Mouse (Mus musculus) neural tube, embryonic 13.5 days (tissue): Measurements from ENCODE around the gene Parl. TPM values are rescaled to one million over a fixed set of nuclear protein-coding genes. Genes with fewer than 3 reads are reported as not detected.

Source experiments
- polyA plus RNA-seq: library from polyadenylated mRNA; unstranded; fragments of >200 nt; fragmentation: Nextera tagmentation; extraction: Ambion mirVana; gene quantifications from 2 replicates; pipeline ENCODE4 v1.2.1, GENCODE M21; 2015

Gene Parl
- polyA plus RNA-seq, 1 experiment from 2014 or later = 77.5 TPM

Other genes with a start within 250 kb of the Parl start
- gene Klhl24, start 204.8 kb downstream of the Parl start, polyA plus RNA-seq = 51.7 and 57.8 TPM in 2 replicates
- 24.5 and 25.7 TPM in 2 replicates for gene Yeats2, start 161.3 kb downstream of the Parl start, polyA plus RNA-seq
- gene Map6d1, start 61.0 kb downstream of the Parl start, polyA plus RNA-seq = 3.9 and 4.4 TPM in 2 replicates
- gene Cyp2ab1, start 23.0 kb upstream of the Parl start, polyA plus RNA-seq = not detected in 2 replicates
- 120 and 123 TPM in 2 replicates for gene Abcc5, start 124.0 kb upstream of the Parl start, polyA plus RNA-seq
- 102 and 103 TPM in 2 replicates for gene Eif2b5, start 196.4 kb upstream of the Parl start, polyA plus RNA-seq
- 48.5 and 55.4 TPM in 2 replicates for gene Dvl3, start 214.6 kb upstream of the Parl start, polyA plus RNA-seq
- gene Ap2m1, start 233.1 kb upstream of the Parl start, polyA plus RNA-seq = 1,020 and 1,063 TPM in 2 replicates
- 72.2 and 81.5 TPM in 2 replicates for gene Abcf3, start 246.2 kb upstream of the Parl start, polyA plus RNA-seq